Mouse (Mus musculus): ENCODE data around the gene Rps6ka1. TPM values are rescaled to one million over a fixed set of nuclear protein-coding genes. Genes with fewer than 3 reads are reported as not detected.
A peak's percentile ranks its signal among the peaks of the same experiment; 100 is the strongest.

The Rps6ka1 gene
- polyA plus RNA-seq, 1 experiment from 2014 or later, result 35.6 TPM

DNA sequence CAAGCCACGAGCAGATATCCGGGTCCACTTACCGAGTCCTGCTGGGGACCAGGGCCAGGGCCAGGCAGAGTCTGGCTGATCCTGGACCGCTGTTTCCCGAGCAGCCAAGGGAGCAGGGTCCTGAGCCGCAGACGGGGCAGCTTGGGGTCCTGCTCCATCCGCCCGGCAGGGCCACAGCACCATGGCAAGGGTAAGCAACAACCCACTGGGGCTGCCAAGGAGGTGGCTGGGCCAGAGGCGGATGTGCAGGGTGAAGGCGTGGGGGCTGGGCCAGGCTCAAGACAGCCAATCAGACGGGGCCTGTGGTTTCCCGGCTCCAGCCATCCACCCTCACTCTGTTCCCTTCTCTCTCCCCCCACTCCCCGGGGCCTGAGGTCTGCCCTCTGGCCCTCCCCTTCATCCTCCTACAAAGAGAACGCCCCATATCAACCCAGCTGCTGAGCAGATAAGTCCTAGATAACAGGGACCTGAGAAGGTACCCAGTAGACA, 14.7 kb downstream of the Rps6ka1 start:
- H3K9me3 ChIP-seq, result no peaks in the 10 kb centered on the region
- H3K27me3 ChIP-seq (ENCODE audit: insufficient read depth, poor library complexity, severe bottlenecking), result no peaks in the 10 kb centered on the region
- H3K36me3 ChIP-seq, result peaks cover 36% of the 10 kb centered on the region
- H3K27ac ChIP-seq, result peak overlapping the region; percentile 68
- H3K4me1 ChIP-seq (replicated peaks), result peaks cover 26% of the 10 kb centered on the region
- H3K4me3 ChIP-seq, result no peak overlapping the region
- WGBS, result 74% methylated on average over 15 of the region's 15 CpGs
- DNase-seq (ENCODE audit: low spot score), result no peak

DNA sequence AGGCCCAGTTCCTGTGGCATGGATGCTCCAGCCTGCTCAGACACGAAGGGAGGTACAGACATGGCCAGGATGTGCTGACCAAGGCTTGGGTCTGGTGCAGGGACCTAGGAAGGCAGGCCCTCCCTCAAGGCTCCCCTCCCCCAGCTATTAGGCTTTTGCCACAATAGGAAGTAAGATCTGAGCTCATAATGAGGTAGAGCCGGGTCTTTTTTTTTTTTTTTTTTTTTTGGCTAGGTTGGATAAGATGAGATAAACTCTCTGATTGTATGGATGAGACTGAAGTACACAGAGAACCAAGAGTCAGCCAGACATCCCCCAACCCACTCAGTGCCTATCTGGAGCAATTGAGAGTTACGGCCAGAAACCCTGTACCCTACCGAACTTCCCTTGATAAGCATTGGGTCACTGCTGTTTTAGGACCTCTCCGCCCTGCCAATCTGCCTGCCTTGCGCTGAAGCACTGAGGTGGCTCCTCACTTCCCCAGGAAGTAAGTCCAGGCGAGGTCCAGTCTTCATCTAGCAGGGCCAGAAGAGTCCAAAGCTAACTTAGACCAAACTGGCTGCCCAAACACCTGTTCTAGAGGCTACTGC, 15.3 kb downstream of the Rps6ka1 start:
- no peaks in the 10 kb centered on the region for H3K9me3 ChIP-seq
- no peaks in the 10 kb centered on the region for H3K27me3 ChIP-seq (ENCODE audit: insufficient read depth, poor library complexity, severe bottlenecking)
- peaks cover 26% of the 10 kb centered on the region for H3K4me1 ChIP-seq (replicated peaks)
- peak overlapping the region; percentile 68; the same call in 1 of the 2 replicates for H3K27ac ChIP-seq
- WGBS, result 88% methylated on average over 7 of the region's 7 CpGs
- no peak overlapping the region for H3K4me3 ChIP-seq
- no peak for DNase-seq (ENCODE audit: low spot score)
- H3K36me3 ChIP-seq, result peaks cover 34% of the 10 kb centered on the region

DNA sequence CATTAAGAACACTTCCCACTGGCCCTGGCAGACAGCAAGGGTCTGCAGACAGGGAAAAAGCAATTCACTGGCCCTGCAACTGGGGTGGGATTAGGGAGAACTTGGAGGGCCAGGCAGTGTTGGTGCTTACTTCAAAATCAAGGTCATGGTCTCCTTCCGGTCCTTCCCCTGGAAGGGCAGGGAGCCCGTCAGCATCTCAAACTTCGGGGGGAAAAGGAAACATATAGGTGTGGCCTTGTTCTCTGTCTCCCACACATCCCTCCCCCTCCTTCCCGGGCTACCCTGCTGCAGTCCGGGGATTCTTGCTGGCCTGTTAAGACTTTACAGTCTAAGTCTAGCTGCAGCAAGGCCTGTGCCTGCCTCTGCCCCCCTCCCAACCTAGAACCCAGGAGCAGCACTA, 22.4 kb downstream of the Rps6ka1 start:
- 0 out of 2 replicates have a peak overlapping the region, but pooled peaks have one; percentile 11 for H3K4me3 ChIP-seq
- 73% methylated on average over 5 of the region's 5 CpGs for WGBS
- H3K9me3 ChIP-seq, result no peaks in the 10 kb centered on the region
- DNase-seq (ENCODE audit: low spot score), result no peak
- H3K27ac ChIP-seq, result peak overlapping the region; percentile 86
- peaks cover 54% of the 10 kb centered on the region for H3K36me3 ChIP-seq
- H3K4me1 ChIP-seq (replicated peaks), result peaks cover 28% of the 10 kb centered on the region
- H3K27me3 ChIP-seq (ENCODE audit: insufficient read depth, poor library complexity, severe bottlenecking), result no peaks in the 10 kb centered on the region

DNA sequence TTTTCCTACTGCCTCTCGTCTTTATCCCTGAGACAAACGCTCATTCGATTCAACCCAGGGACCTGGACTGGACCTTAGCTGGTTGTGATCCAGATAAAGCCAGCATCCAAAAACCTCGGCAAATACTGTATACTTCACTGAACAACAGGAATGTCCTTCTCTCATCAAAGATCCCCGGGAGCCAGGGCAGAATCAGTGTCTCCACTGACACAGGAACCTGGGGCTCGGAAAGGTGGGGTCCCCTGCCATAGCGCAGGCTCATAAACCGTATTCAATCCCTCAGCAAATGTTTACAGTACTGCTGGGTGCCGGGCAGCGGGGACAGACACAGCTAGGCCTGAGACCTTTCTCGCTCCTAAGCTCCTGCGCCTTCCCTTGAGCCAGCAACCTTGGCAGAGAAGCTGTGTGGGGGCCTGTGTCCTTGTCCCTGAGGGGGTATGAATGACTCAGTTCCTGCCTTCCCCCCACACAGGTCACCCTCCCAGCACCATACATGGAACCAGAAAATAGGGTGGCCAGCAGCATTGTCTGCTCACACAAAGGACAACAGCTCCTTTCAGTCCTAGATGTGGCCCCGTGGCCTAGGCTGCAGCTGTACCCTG, 23.1 kb downstream of the Rps6ka1 start:
- peak; percentile 19 for DNase-seq (ENCODE audit: low spot score)
- Histone ChIP-seq H3K4me1 (replicated peaks) (peaks cover 28% of the 10 kb centered on the region), H3K27me3 (ENCODE audit: insufficient read depth, poor library complexity, severe bottlenecking) (no peaks in the 10 kb centered on the region), H3K36me3 (peaks cover 55% of the 10 kb centered on the region), H3K27ac (peak overlapping the region; percentile 86), H3K4me3 (peak overlapping the region; percentile 11; the same call in 1 of the 2 replicates), H3K9me3 (no peaks in the 10 kb centered on the region)
- 47% methylated on average over 13 of the region's 13 CpGs for WGBS

DNA sequence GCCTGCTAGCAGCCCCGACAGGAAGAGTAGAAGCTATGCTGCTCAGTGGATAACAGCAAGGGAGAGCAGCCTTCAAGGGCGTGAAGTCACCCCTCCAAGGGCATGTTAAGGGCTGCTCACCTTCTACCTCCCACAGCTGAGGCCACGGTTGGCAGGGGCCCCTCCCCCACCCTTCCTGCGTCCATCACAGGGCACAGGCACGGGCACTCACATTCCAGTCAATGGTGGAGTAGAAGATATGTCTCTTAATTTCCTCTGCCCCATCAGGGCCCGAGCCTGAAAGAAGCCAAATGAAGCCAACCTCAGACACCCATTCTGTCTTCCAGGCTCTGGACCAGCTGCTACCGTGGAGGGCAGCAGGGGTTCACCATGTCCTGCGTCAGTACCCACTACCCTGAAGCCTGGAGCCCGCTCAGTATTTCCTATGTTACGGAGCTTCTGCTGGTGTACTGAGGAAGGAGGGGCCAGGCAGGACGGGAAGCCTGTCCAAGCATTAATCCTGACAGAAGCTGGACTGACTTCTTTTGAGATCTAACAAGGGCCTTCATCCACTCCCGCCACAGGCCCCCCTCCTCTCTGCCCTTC, 23.7 kb downstream of the Rps6ka1 start:
- Histone ChIP-seq H3K36me3 (peaks cover 55% of the 10 kb centered on the region), H3K4me1 (replicated peaks) (peaks cover 28% of the 10 kb centered on the region), H3K27ac (peak overlapping the region; percentile 86), H3K4me3 (no peak overlapping the region), H3K9me3 (no peaks in the 10 kb centered on the region), H3K27me3 (ENCODE audit: insufficient read depth, poor library complexity, severe bottlenecking) (no peaks in the 10 kb centered on the region)
- DNase-seq (ENCODE audit: low spot score), result no peak
- 62% methylated on average over 12 of the region's 12 CpGs for WGBS

DNA sequence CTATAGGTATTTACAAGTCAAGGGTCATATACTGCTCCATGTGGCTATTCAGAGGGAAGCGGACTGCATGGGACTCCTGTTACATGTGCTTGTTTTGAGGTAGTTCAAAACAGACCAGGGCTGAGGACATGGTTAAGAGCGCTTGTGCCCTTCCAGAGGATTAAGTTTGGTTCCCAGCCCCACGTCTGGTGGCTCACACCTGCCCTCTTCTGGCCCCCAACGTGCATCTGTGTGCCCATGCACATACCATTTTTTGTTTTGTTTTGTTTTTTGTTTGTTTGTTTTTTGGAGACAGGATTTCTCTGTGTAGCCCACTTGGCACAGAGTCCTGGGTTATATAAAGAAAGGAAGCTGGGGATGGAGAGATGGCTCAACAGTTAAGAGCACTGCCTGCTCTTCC, 30.1 kb downstream of the Rps6ka1 start:
- peaks cover 33% of the 10 kb centered on the region for H3K36me3 ChIP-seq
- no peaks in the 10 kb centered on the region for H3K27me3 ChIP-seq (ENCODE audit: insufficient read depth, poor library complexity, severe bottlenecking)
- no peaks in the 10 kb centered on the region for H3K9me3 ChIP-seq
- peaks cover 8% of the 10 kb centered on the region for H3K4me1 ChIP-seq (replicated peaks)
- H3K4me3 ChIP-seq, result no peak overlapping the region
- H3K27ac ChIP-seq, result no peak overlapping the region
- DNase-seq (ENCODE audit: low spot score), result no peak
- WGBS, result 79% methylated on average over 4 of the region's 4 CpGs

DNA sequence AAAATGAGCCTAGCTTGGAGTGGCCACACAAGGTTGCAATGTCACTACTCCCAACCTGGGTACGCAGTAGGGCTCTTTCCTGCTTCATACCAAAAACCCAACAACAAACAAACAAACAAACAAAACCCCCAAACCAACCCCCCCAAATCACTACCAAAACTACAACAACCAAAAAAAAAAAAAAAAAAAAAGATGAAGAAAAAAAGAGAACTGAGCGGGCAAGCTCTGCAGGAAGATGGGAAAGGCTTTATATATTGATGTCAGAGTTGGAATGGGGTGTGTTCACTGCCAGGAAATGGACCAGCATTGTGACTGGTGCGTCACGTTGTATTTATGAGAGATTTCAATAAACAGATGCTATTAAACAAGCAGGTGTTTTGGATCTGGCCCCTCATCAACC, 33.0 kb downstream of the Rps6ka1 start:
- Histone ChIP-seq H3K4me3 (no peak overlapping the region), H3K27me3 (ENCODE audit: insufficient read depth, poor library complexity, severe bottlenecking) (no peaks in the 10 kb centered on the region), H3K27ac (no peak overlapping the region), H3K4me1 (replicated peaks) (peaks cover 8% of the 10 kb centered on the region), H3K9me3 (no peaks in the 10 kb centered on the region), H3K36me3 (peaks cover 26% of the 10 kb centered on the region)
- 91% methylated on average over 4 of the region's 4 CpGs for WGBS
- DNase-seq (ENCODE audit: low spot score), result no peak

DNA sequence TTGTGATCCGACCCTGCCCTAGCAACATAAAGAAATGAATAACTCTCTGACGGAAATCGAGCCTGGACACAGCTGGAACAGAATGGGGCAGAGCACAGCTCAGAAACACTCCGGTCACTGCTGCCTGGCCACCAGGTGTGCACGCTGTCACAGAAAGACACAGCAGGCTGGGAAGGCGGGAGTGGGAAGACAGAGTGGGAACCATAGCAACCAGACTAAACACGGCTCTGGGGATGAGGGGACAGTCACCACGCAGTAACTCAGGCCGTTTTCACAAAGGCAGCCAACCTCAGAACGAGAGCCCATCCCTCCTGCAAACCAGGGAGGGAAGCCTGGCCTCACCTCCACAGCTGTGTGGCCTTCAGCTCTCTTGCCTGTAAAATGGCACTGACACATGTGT, 34.0 kb downstream of the Rps6ka1 start:
- Histone ChIP-seq H3K9me3 (no peaks in the 10 kb centered on the region), H3K4me1 (replicated peaks) (peaks cover 8% of the 10 kb centered on the region), H3K27ac (no peak overlapping the region), H3K4me3 (no peak overlapping the region), H3K36me3 (peaks cover 22% of the 10 kb centered on the region), H3K27me3 (ENCODE audit: insufficient read depth, poor library complexity, severe bottlenecking) (no peaks in the 10 kb centered on the region)
- 56% methylated on average over 10 of the region's 10 CpGs for WGBS
- no peak for DNase-seq (ENCODE audit: low spot score)

DNA sequence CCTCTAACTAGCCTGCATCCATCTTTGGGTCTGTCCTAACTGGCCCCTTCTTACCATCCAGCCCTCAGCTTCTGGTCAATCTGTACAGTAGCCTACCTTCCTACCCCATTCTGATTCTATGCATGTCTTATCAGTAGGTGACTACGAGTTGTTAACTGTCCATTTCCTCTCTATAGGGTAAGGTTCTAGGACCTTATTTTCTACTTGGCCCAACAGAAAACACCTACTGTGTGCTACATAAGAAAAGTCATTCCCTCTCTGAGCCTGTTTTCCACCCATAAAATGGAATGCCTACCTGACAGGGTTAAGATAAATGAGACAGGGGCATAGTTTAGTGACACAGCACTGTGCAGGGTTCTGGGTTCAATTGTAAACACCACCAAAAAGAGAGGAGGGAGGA, 41.0 kb downstream of the Rps6ka1 start:
- Histone ChIP-seq H3K4me1 (replicated peaks) (no peaks in the 10 kb centered on the region), H3K27me3 (ENCODE audit: insufficient read depth, poor library complexity, severe bottlenecking) (no peaks in the 10 kb centered on the region), H3K4me3 (no peak overlapping the region), H3K36me3 (peaks cover 37% of the 10 kb centered on the region), H3K9me3 (no peaks in the 10 kb centered on the region), H3K27ac (no peak overlapping the region)
- DNase-seq (ENCODE audit: low spot score), result no peak
- 98% methylated on average over 1 of the region's 1 CpGs for WGBS

DNA sequence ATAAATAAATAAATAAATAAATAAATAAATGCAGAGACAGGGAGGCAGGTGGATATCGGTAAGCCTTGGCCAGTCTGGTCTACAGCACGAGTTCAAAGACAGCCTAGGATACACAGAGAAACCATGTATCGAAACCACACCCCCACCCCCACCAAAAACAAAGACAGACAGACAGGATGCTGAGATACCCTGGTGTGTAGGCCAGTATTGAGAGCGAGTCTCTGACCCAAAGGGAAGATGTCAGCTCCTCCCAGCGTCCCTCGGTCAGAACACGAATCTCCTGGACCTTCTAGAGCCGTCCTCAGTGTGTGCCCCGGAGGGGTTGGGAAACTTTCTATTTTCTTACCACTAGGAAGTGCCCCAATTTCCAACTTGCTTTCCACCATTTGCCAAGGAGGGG, 42.5 kb downstream of the Rps6ka1 start:
- H3K27ac ChIP-seq, result no peak overlapping the region
- DNase-seq (ENCODE audit: low spot score), result no peak
- H3K4me3 ChIP-seq, result no peak overlapping the region
- H3K36me3 ChIP-seq, result peaks cover 24% of the 10 kb centered on the region
- 0 out of 2 replicates have a peak, but pooled peaks cover 5% of the 10 kb centered on the region for H3K4me1 ChIP-seq (replicated peaks)
- WGBS, result 87% methylated on average over 9 of the region's 9 CpGs
- H3K27me3 ChIP-seq (ENCODE audit: insufficient read depth, poor library complexity, severe bottlenecking), result no peaks in the 10 kb centered on the region
- H3K9me3 ChIP-seq, result no peaks in the 10 kb centered on the region

DNA sequence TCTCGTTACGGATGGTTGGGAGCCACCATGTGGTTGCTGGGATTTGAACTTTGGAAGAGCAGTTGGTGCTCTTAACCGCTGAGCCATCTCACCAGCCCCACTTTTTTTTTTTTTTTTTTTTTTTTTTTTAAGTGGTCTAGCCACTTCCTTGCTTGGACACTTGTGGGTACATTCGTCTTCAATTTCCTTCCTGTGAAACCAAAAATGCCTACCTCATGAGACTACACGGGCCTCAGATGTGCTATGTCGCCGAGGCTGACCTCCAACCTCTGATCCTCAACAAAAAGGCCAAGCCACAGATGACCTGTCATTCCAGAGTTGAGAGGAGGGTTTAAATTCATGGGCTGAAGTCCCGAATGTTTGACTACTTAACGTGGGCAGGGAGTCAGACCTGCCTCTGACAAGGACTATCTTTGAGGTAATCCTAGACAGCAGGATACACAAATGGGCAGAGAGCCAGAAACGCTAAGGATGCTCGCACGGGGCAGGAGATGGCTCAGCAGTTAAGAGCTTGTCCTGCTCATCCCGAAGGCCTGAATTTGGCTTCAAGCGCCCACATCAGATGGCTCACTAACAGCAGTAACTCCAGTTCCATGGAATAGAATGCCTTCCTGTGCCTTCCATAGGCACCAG, 43.3 kb downstream of the Rps6ka1 start:
- no peak for DNase-seq (ENCODE audit: low spot score)
- Histone ChIP-seq H3K36me3 (peaks cover 23% of the 10 kb centered on the region), H3K27ac (no peak overlapping the region), H3K4me1 (replicated peaks) (0 out of 2 replicates have a peak, but pooled peaks cover 5% of the 10 kb centered on the region), H3K27me3 (ENCODE audit: insufficient read depth, poor library complexity, severe bottlenecking) (no peaks in the 10 kb centered on the region), H3K9me3 (no peaks in the 10 kb centered on the region), H3K4me3 (no peak overlapping the region)
- 76% methylated on average over 14 of the region's 14 CpGs for WGBS

DNA sequence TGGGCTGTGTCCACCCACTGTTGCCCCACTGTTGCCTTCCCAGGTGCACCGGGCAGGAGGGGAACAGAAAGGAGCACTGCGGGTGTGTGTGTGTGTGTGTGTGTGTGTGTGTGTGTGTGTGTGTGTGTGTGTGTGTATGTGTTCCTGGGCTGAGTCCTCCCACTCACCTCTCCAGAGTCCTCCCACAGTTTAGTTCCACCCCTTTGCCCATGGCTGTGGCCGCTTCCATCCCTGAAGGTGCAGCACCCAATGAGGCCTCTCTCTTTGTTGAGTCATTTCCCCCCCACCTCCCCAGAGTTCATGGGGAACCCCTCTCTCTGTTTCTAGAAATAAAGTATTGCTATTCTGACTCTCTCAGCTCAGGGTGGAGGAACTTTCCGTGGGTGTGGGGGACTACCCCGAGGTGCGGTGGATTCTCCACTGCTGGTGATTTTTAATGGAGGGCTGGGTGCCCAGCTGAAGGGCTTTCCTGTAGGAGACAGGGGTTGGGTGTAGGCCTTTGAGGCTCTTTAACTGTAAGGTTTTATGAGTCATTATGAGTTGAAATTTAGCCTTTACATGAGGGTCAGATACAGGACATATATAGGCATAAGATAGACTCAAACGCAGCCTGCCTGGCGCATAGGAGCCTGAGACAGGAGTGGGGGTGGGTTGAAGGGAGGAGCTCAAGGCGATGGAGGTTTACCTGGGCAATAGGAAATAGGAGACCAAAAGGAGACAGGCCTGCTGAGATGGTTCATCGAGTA, 44.4 kb downstream of the Rps6ka1 start:
- DNase-seq (ENCODE audit: low spot score), result no peak

More for the DNA sequence above, 44.4 kb downstream of the Rps6ka1 start:
- Histone ChIP-seq H3K27me3 (ENCODE audit: insufficient read depth, poor library complexity, severe bottlenecking) (no peaks in the 10 kb centered on the region), H3K27ac (no peak overlapping the region), H3K4me3 (no peak overlapping the region), H3K4me1 (replicated peaks) (0 out of 2 replicates have a peak, but pooled peaks cover 5% of the 10 kb centered on the region), H3K9me3 (no peaks in the 10 kb centered on the region), H3K36me3 (peaks cover 13% of the 10 kb centered on the region)
- WGBS, result 91% methylated on average over 10 of the region's 10 CpGs
